Mouse (Mus musculus): ENCODE data around the gene Morc3. TPM values are rescaled to one million over a fixed set of nuclear protein-coding genes. Genes with fewer than 3 reads are reported as not detected.

Morc3 gene
- total RNA-seq, 2 experiments from 2014 or later = 38.0 to 45.6 TPM

DNA sequence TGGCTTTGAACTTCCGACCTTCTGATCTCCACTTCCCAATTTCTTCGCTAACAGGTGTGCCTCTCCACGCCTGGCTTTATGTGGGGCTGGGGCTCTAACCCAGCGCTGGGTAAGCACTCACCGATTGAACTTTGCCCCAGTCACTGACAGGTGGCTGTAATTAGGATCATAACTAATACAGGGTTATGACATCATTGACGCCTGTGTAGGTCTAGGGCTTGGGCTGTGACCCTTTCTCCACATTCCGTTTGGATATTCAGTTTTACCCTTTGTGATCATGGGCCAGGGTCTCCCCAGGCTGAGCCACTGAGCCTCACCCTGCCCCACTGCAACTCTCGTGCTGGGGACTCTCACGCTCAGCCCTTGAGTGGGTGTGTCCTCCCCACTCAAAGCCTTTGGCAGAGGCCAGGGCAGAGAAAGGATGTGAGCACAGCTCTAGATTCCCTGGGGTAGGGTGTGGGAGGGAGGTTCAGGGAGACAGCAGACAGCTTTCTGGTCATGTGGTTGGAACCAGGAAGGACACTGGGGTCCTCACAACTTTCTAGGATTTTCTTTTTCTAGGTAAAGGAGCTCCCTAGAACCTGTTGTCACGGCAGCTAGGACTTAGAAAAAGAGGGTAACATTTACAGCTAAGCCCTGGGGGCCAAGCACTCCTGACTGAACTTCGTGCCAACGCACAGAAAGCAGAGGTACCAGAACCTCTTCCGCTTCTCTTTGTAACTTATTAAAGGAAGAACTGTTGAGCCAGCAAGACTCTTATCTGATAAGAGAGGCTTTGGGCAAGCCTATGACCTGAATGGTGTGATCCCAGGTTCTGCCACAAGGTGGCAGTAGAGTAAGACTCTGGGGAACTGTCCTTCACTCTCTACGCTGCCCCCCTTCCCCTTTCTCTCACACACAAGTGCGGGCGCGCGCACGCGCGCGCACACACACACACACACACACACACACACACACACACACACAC lies 86.1 kb downstream of the Morc3 start:
- intact Hi-C loops (cut with DNase I) = loop anchor here (5.0 kb wide), 1 partner anchor 339 kb away; no protein-coding TSS in a partner anchor
- DNase-seq = peak; percentile 84

DNA sequence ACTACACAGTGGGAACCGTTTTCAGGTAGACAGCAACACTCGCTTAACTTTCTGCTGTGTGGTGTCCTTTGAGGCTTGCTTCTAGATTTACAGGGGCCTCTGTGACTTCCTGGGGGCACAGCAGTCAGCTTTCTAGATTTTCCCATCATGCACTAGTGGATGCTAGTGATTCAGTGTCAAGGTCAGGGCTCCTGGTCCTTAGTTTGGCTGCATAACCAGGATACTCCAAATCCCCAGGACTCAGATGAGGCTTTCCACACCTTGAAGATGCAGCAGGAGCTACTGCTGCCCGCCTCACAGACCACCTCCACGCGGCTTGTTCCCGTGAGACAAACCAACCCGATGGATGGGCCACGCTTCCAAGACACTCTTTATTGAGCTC lies 86.7 kb downstream of the Morc3 start:
- intact Hi-C loops (cut with DNase I) = loop anchor here (5.0 kb wide), 1 partner anchor 339 kb away; no protein-coding TSS in a partner anchor
- no peak for DNase-seq

DNA sequence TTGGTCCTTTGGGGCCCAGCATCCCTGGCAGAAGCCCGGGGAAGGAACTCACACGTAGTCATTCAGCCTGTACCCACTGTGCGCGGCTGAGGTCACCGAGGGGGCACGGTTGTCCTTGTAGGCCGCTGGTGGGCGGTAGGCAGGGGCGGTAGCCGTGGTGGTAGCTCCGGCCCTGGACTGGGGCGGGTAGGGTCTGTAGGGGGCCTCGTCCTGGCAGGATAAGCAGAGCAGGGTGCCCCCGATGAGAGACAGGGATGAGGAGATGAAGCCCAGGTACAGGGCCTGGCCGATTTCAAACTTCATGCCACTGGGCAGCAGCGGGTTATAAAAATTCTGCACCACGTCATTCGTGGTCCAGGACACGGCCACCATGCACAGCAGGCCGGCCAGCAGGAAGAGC lies 87.3 kb downstream of the Morc3 start:
- intact Hi-C loops (cut with DNase I) = loop anchor here (5.0 kb wide), 1 partner anchor 338 kb away; no protein-coding TSS in a partner anchor
- DNase-seq = no peak

DNA sequence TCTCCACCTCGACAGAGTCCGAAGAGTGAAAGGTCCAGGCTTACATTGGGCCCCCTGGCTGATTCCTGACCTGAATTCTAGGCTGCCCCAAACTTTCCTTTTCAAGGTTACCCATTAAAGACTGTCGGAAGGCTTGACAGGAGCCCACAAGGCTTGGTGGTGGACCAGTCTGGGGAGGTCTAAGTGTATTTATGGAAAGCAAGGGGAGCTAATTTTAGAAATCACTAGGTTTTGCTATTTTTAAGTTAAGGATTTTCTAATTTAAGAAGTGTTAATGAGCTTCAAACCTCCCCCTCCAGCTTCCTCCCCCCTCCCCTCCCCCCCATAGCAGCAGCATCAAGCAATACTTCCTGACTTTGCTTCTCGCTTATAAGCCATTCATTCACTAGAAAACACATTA lies 88.8 kb downstream of the Morc3 start:
- intact Hi-C loops (cut with DNase I) = no loop called here
- DNase-seq = no peak

DNA sequence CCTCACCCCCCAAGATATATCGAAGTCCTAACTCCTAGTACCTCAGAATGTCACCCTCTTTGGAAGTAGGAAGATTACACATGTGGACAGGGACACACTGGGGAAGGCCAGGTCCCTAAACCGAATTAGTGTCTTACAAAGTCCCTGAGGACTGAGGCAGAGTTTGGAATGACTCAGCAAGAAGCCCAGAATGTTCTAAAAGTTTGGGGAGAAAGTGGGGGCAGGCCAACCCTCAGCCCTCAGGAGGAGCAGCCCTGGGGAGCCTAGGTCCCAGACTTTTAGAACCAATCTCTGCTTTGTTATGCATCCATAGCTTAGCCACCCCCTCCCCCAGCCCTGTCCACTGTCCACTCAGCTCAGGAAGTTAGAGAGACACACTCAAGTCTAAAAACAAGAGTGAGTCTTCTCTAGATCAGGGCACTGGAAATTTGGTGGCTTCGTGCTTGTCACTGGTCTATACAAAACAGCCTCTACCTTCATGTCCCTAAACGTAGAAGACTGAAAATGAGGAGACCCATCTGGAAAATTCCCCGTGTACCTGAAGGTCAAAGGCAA lies 91.0 kb downstream of the Morc3 start:
- DNase-seq = no peak
- intact Hi-C loops (cut with DNase I) = no loop called here

DNA sequence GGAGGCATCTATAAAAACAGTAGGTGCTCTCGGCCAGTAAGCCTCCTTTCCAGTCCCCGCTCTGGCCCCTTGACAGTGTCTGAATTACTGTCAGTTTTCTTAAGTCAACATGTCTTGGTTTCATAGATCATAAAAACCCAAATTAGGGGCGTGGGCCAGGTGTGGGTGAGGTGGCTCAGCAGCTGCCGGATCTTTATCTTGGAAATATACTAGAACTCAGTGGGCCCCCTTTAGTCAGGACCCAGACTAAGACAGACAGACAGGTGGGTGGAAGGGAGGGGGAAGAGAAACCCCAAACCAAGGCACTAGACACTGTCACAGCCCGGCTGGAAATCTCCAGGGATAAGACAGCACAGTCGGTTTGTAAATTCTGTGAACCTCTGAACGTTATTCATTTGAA lies 91.9 kb downstream of the Morc3 start:
- DNase-seq = no peak
- intact Hi-C loops (cut with DNase I) = no loop called here

Other genes with a start within 250 kb of the Morc3 start
- gene Setd4, start 228.1 kb upstream of the Morc3 start, total RNA-seq (2021) = 10 to 100 TPM; 13.7 to 14.5 TPM
- 10 to 100 TPM; 57.6 to 58.1 TPM for gene Cbr1, start 226.3 kb upstream of the Morc3 start, total RNA-seq (2021)
- gene Gm5678, start 204.0 kb upstream of the Morc3 start, total RNA-seq (2021) = 1 to 10 TPM; 1.6 to 2.5 TPM
- 1 to 10 TPM; 7.3 to 8.1 TPM for gene Cbr3, start 148.9 kb upstream of the Morc3 start, total RNA-seq (2021)
- 10 to 100 TPM; 94.6 to 97.1 TPM for gene Dop1b, start 120.2 kb upstream of the Morc3 start, total RNA-seq (2021)
- gene Chaf1b, start 51.8 kb downstream of the Morc3 start, total RNA-seq (2021) = 1 to 10 TPM; 7.6 to 8.2 TPM
- gene Cldn14, start 176.7 kb downstream of the Morc3 start, total RNA-seq (2021) = not detected